Mouse (Mus musculus) fibroblast of lung, adult 2 months (primary cell): ENCODE data around the gene Rabac1.

Experiments
- DNase-seq: peaks from one replicate; pipeline ENCODE4 v3.0.0-alpha.2; 2011; ENCODE audit warnings: low read depth

The Rabac1 gene

DNA sequence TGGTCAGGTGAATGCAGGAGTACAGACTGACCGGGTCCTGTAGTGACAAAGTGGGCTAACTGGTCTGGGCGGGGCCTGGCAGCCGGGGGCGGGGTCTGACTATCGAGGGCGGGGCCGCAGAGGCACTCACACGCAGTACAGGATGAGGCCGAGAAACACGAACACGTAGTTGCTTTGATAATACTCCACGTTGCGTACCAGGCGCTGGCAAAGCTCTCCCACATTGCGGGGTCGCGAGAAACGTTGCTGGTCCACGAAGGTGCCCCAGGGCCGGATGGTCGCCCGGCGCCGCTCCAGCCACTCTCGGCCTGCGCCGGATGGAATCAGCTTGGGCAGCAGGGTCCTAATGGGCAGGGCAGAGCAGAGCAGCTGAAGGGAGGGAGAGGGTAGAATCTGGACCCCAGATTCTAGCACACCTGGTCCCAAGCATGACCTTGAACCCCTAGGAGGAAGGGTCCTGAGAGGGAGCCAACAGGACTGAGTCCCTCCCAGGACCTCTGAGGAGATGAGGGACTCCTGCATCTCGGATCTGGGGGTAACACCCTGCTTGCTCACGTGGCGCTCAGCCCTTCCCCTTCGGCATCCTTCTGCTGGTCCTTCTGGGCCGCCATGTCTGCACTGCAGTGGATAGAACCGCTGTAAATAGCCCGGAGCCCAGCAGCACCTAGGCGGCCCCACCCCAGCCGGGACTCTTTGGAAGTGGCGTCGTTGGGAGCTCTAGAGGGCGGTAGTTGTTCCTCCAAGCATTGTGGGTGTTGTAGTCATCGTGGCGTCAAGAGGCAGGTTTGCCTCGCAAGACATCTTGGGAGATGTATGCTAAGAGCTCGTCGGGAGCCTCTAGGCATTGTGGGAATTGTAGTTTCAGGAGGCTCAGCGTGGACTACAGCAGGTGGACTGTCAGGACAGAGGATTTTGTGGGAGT is at the start of gene Rabac1:
Gene Rabac1, minus strand, starts transcription at position 783 of the 922 bp plus-strand sequence.
- peak; percentile 89 for DNase-seq

DNA sequence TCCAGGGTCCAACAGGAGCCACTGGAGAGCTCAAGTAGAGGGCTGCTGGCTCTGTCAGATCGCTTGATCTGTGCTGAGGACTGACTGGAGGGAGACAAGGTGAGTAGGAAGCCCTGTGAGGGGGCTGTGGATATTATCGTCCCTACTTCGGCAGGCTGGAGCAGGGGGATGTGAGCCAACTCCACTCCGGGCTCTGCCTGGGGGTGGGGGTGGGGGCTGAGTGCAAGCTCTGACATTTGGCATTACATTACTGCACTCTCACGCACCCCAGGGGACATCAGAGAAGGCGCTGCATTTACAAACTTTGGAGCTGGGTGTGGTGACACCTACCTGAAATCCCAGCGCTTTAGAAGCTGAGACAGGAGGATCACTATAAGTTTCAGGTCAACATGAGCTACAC is 39.0 kb upstream of the Rabac1 start:
- no peak for DNase-seq

DNA sequence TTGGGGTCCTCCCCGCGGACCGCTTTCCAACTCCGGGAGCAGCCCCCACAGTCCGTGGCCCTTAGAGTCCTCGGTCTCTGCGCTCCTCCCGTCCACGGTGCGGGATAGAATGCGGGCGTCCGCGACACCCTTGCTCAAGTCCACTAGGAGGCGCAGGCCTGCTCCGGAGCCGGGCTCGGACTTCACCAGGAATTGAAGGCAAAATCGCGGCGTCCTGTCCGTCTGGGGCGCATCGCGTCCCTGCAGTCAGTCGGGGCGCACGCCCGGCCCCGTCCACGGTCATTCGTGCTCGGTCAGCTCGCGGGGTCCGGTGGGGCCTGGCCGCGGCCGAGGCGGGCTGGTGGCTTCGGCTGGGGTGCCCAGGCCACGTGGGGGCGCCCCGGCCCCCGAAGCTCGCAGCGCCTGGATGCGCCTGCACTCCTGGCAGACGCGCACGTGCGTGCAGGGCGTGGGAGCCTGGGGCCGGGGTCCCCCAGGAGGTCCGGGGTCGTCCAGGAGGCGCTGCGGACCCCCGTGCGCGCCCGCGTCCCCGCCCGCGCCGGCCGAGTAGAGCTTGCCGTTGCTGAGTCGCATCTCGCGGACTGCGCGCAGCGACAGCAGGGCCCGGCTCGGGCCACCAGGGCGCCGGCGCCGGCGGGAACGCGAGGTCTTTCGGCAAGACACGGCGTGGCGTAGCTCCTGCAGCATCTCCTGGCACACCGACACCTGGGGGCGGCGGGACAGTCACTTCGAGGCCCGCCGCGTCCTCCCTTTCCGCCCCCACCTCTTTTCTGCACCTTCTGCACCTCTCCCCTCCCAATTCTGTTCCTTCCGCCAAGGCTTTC is 37.7 kb upstream of the Rabac1 start:
- no peak for DNase-seq

DNA sequence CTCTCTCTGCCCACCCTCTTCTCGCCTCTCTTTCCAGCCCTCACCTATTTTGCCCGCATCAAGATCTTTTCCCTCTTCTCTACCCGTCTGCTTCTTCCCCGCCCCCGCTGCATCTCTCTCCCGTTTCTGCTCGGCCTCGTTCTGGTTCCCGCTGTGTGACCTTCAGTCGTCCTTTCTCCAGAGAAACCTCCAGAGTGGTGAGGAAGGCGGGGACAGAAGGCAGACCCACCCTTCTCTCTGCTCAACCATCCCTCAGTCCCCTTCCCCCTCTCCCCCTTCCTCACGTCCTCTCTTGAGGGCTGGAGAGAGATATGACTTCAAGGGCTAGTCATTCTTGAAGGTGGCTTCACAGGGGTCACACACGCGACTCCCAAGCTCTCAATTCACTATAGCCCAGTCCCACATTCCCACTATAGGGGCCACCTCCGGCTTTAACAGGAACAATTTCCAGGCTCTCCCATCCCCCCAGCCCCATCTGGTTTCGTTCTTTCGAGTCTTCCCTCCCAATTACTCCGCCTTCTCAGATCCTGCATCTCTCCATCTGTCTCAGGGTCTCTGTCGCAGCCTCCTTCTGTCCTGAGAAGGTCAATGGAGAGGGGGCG is 36.6 kb upstream of the Rabac1 start:
- DNase-seq = no peak

DNA sequence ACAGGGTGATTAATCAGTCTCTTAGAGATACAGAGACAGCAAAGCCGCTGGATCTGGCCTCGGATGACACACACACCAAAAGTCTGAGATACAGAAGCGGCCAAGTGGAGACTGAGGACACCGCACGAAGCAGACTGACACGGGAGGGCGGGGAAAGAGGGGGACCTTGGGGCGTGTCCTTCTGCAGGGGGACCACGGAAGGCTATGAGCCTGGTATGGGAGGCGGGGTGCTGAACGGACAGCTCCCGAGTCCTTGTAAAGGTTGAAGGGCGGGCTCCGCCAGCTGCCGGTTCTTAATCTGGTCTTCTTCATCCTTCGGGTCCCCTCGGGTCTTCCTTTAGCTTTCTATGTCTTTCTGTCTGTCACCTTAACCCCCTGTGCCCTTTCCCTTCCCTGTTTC is 36.1 kb upstream of the Rabac1 start:
- no peak for DNase-seq

DNA sequence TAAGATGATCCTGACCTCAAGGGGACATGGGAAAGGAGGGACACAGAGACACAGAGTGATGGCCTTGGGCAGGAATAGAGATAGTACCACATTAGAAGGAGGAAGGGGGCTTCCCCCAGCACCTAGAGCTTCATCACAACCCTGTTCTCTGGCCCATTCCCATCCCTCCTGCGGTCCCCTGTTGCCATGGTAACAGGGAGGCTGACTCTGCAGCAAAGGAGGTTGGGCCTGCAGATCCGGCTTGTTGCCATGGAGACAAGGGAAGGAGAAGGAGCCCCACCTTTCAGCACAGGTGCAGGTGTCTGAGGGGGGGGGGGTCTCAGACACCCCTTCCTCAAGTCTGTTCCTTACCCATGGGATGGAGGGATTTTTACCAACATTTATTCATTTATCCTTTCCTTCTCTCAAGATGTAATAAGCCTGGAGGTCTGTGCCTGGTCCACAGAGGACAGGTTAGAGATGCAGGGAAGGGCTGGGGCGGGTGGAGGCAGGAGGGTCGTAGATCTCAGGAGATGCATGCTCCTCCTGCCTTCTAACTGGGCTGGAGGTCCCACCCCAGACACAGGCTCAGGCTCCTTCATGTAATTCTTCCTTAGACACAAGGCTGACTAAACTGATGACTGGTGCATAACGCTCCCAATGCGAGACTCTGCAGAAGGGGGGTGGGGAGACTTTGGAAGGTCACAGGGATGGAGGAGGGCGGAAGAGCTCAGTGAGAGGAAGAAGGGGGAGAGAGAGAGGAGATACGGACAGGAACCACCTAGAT is 35.2 kb upstream of the Rabac1 start:
- no peak for DNase-seq

DNA sequence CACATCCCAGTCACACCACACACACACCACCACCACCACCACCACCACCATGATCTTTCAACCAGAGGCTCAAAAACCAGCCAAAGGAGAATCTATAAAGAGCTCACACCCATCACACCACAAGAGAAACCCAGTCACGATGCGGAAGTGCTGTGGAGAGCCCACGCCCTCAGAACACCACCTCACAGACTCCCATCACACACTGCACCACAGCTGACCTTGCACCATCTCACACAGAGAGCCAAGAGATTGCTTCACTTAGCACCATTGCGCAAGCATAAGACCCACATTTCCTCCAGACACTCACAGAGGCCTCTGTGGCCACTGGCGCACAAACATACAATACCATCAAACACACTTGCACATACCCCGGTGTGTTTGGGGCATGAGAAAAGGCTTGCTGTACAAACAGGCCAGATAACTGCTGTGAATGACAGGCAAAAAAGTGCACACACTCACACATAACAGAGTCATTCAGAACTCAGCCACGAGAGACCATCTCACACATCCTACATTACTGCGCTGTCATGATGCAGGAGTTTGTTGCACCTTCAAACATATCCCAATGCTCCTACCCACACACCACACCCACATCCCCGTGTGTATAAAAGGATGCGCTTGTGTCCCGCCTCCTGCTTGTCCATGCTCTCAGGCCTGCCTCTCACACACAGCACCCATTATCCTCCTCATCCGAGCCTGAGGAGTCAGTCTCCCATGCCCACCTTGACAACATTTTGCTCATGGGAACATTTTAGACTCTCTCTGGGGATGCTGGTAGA is 34.2 kb upstream of the Rabac1 start:
- peak; percentile 67 for DNase-seq

DNA sequence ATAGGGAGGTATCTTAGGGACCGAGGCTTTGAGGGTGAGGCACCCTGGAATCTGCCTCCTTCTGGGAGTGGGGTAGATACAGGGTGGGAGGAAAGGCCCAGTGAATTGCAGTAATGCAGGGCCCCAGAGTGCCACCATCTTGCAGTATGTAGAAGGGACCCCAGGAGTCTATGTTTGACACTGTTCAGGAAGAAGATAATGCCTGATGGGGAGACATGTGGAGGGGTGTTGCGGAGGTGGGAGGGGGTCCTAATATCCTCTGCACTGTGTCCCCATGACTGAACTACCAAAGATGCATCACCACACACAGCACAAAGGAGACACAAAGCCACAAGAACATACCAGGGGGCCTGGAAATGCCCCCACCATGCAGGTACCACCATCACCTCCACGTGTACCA is 33.6 kb upstream of the Rabac1 start:
- no peak for DNase-seq

DNA sequence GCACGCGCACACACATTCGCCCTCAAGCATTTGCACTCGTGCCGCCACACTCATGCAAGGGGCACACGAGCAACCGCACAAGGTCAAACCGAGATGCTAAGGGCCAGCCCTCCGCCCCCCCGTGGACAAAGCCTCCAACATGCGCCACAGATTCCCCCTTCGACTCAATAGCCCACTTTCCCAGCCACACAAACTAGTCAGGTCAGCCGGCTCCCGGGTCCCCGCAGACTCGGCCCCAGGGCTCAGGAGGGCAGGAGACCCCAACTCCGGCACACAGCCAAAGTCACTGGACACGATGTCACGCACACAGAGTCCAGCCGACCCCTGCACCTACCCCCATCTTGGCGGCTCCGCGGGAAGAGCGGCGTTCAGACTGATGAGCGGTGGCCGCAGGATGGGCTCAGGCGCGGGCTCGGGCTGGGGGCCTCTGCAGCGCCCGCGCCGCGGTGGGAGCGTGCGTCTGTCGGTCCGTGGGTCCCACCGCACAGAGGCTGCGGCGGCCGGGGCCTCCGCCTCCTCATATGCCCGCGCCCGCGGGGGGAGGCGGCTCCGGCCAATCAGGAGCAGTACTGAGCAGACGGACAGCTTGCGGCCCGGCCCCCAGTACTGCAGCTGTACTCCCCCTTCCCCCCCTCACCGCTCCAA is 33.0 kb upstream of the Rabac1 start, which contains the start of gene Atp1a3:
Gene Atp1a3, minus strand, starts transcription at position 538 of the 645 bp plus-strand sequence.
- DNase-seq = no peak

DNA sequence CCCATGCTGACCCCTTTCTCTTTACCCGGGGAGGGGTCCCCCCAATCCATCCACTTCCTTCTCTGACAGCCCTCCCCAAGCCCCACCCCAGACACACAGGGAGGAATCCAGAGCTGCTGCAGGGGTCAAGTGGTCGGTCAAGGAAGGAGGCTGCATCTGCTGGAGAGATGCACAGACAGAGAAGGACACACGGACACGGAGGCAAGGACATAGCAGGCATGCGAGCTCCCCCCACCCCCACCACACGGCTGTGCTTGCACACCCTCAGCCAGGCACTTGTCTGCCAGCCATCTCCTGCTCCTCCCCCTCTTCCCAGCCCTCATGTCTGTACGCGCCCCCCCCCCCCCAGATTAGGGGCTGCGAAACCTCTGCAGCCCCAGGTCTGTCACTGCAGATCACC is 32.3 kb upstream of the Rabac1 start:
- DNase-seq = no peak

DNA sequence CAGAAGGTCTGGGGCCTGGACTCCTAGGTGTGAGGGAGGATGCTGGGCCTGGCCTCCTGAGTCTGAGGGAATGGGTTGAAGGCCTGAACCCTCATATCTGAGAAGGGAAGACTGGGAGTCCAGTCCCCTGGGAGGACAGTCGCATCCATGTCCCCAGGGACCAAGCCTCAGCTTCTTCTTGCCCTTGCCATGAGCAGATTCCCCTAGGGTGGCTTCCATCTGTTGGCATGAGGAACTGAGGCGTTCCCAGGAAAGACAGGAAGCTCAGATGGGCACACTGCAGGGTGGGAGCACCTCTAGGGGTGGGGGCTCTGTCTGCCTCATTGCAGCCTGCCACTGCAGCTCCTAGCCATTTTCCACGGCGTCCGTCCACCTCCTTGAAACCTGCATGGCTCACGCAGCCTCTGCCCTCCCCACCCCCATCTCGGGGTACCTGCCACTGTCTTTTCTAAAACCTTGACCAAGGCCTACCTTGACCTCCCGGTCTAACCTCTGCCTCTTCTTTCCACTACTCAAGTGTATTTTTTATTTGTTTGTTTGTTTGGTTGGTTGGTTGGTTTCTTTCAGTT is 31.4 kb upstream of the Rabac1 start:
- no peak for DNase-seq

DNA sequence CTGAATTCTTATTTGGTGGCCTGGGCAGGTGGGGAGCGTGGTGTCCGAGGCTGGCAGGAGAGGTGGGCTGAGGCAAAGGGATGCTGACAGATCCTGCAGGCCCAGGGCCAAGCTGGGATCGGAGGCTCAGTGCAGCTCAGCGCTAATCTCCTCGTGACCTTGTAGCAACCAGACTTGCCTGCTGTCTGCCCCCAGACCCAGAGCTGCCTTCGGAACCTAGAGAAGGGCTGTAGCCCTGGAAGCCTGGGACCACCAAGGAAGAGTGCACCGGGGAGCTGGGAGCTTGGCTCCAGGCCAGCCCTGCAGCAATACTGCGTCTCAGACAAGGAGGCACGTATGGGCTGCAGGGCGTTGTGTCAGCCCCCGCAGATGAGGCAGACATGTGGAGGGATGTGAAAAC is 30.7 kb upstream of the Rabac1 start:
- no peak for DNase-seq

DNA sequence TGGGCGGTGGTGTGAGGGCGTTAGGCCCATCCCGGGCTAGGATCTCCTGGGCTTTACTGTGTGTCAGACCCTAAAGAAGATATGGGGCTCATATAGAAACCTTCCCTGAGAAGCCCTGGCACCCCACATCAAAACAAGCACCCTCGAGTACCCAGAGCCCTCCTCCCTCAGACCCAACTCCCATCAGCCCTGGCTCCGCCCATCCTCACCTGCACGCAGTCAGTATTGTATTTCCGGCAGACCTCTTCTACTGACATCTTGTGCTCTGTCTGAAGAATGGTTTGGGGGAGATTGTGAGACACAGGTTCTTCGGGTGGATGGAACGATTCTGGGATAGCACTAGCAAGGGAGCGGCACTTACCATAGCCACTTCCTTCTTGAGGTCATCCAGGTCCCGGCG is 28.2 kb upstream of the Rabac1 start:
- DNase-seq = no peak

DNA sequence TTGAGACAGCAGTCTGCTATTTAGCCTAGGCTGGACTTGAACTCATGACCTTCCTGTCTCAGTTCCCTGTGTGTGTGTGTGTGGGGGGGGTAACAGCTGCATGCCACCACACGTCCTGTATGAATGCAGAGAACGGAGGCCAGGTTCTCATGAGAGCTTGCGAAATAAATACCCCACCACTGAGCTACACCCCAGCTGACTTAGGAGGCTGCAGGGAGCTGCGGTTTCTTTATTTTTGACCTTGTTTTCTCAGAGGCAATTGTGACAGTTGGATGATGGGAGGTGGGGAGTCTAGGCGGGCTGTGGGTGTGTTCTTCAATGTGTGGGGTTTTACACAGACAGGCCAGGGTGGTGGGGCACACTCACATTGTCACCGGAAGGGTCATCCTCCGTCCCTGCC is 27.7 kb upstream of the Rabac1 start:
- DNase-seq = peak; percentile 43

DNA sequence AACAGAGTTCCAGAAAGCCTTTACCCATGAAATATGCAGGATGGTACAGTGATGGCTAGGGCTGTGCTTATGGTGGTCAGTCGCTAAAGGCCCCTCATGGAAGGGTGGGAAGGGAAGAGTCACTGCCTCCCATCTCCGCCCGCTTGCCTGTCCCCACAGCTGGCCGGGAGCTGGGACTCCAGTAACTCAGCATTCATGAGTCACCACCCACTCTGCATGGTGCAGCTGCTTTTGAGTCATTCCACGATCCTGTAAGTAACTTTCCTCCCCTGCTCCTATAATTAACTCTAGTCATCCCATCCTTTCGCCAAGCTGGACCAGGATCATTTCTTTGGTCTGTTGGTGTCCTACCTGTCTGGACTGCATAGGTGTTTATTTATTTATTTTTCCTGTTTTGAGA is 20.5 kb upstream of the Rabac1 start:
- DNase-seq = peak; percentile 34

DNA sequence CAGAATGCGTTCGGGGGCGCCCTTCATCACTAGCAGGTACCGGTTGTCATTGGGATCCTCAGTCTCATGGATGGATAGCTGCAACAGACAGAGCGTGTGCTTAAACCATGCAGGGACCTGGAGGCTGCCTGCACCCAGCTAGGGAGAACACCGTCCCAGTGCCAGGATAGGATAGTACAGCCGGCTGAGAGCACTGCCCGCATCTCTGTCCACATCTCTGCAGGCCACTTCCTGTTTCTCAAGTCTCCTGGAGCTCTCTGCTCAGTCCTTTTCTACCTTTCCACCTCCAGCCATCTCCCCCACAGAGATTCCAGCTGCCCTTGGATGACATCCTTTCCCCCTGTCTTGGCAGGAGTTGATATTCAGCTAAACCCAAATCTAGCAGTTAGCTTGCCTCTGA is 17.9 kb upstream of the Rabac1 start:
- no peak for DNase-seq

DNA sequence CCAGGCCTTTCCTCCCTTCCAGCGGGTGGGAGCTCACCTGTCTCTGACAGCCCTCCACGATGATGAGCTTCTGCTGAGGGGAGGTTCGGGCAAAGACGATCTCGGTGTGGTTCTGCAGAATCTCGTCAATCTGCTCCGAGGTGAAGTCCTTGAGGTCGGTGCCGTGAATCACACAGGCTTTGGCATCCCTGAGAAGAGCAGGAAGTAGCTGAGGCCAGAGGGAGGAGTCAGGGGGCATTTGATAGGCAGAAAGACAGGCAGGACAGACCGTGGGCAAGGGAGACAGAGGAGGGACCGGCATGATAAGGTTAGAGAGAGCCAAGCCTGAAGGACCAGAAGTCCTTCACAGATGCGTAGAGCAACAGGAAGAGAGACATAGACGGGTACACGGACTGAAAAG is 15.4 kb upstream of the Rabac1 start:
- no peak for DNase-seq

DNA sequence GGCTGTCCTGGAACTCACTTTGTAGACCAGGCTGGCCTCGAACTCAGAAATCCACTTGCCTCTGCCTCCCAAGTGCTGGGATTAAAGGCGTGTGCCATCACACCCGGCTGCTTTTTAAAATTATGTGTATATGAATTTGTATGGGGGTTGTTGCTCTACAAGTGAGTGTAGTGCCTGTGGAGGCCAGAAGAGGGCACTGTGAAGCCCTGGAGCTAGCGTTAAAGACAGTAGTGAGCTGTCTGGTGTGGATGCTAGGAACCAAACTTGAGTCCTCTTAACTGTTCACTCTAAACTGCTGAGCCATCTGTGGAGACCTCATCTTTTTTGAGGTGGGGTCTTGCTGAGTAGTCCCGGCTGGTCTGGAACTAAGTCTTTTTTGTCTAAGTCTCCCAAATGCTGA is 13.2 kb upstream of the Rabac1 start:
- no peak for DNase-seq

DNA sequence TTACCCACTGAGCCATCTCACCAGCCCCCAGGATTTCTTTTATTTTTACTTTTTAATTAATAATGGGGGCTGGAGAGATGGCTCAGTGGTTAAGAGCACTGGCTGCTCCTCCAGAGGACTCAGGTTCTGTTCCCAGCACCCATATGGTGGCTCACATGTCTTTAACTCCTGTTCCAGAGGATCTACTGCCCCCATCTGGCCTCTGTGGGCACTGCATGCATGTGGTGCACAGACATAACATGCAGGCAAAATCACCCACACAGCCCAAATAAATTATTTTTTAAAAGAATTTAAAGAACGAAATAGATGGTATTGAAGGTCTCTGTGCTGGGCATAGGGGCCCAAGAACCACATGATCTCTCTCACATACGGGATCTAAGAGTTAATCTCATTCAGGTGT is 11.8 kb upstream of the Rabac1 start:
- DNase-seq = no peak

DNA sequence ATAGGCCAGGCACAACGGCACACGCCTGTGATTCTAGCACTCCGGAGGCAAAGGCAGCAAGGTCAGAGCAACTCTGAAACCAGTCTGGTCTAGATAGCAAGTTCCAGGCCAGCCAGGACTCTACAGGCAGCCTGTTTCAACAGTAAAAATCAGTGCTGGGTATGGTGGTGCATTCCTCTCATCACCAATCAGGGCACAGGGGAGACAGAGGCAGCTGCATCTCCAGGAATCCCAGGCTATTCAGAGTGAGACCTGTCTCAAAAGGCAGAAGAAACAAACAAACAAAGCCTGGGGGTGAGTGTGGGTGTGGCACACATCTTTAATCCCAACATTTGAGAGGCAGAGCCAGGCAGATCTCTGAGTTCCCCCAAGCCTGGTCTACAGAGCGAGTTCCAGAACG is 10.8 kb upstream of the Rabac1 start:
- no peak for DNase-seq
